Mouse (Mus musculus) CH12.LX (cell line): ENCODE results near the gene Alk. TPM values are rescaled to one million over a fixed set of nuclear protein-coding genes. Genes with fewer than 3 reads are reported as not detected.

ENCODE experiments used
- DNase-seq: peaks from one replicate; pipeline ENCODE4 v3.0.0-alpha.2; 2013; ENCODE audit errors: extremely low read depth
- H3K27ac ChIP-seq: 2 replicates; pipeline ENCODE4 v1.5.1; 2012; ENCODE audit warnings: low read depth, mild to moderate bottlenecking, control low read depth, moderate library complexity; ENCODE audit not compliant: insufficient read depth
- H3K27me3 ChIP-seq: replicated peaks from 2 replicates; pipeline ENCODE3; 2012; ENCODE audit warnings: inconsistent platforms
- H3K36me3 ChIP-seq, 2 experiments: replicated peaks in 1 of 2; 2 replicates each; pipeline versions ENCODE3 to v1.6.1; 2012; ENCODE audit warnings: inconsistent platforms in 1 of 2, low read length in 1 of 2, mild to moderate bottlenecking in 1 of 2, mixed read lengths in 1 of 2, moderate library complexity in 1 of 2; ENCODE audit not compliant: control insufficient read depth in 1 of 2, insufficient read depth in 1 of 2
- H3K4me1 ChIP-seq, 2 experiments: 2 replicates each; pipeline ENCODE4 v1.6.1; 2012; ENCODE audit warnings: inconsistent platforms in 1 of 2, moderate library complexity in 1 of 2; ENCODE audit not compliant: insufficient read depth in 2 of 2, control insufficient read depth in 1 of 2
- H3K4me2 ChIP-seq: 2 replicates; pipeline ENCODE4 v1.6.1; 2012; ENCODE audit warnings: low read depth, mild to moderate bottlenecking, control low read depth; ENCODE audit not compliant: poor library complexity, insufficient read depth, severe bottlenecking
- H3K4me3 ChIP-seq, 3 experiments: fragments of 150-350 bp in 1 of 3; sonication (generic) in 1 of 3; replicated peaks in 1 of 3; 2 replicates each; pipeline versions ENCODE3 to v1.5.1; 2011 to 2012; ENCODE audit warnings: low read depth in 2 of 3, low read length in 2 of 3, mild to moderate bottlenecking in 2 of 3, moderate library complexity in 2 of 3, control low read depth in 1 of 3, improper control_type of control experiment in 1 of 3, inconsistent platforms in 1 of 3, mixed read lengths in 1 of 3; ENCODE audit not compliant: poor library complexity in 1 of 3
- H3K79me2 ChIP-seq: replicated peaks from 2 replicates; pipeline ENCODE4 v1.6.1; 2012; ENCODE audit warnings: mild to moderate bottlenecking, moderate library complexity; ENCODE audit not compliant: control insufficient read depth, poor library complexity, insufficient read depth, severe bottlenecking; ENCODE audit errors: extremely low read depth
- H3K9ac ChIP-seq: 2 replicates; pipeline ENCODE4 v1.6.1; 2012; ENCODE audit warnings: low read depth, mild to moderate bottlenecking, control low read depth, moderate library complexity; ENCODE audit not compliant: insufficient read depth
- H3K9me3 ChIP-seq: replicated peaks from 2 replicates; pipeline ENCODE3; 2012; ENCODE audit warnings: low read length, inconsistent platforms, mixed read lengths
- CHD1 ChIP-seq: IDR thresholded peaks from 2 replicates; pipeline ENCODE4 v1.6.1; 2012; ENCODE audit warnings: low read depth, low read length, improper control_type of control experiment, inconsistent platforms
- CHD2 ChIP-seq: IDR thresholded peaks from 2 replicates; pipeline ENCODE4 v1.6.1; 2011; ENCODE audit warnings: low read length, improper control_type of control experiment
- CTCF ChIP-seq, 2 experiments: IDR thresholded peaks in 1 of 2; conservative IDR thresholded peaks in 1 of 2; 2 replicates each; pipeline ENCODE4 v1.5.1; 2011 to 2012; ENCODE audit warnings: low read depth in 2 of 2, low read length in 2 of 2, improper control_type of control experiment in 1 of 2, inconsistent platforms in 1 of 2, mild to moderate bottlenecking in 1 of 2, moderate library complexity in 1 of 2
- E2F4 ChIP-seq: IDR thresholded peaks from 2 replicates; pipeline ENCODE4 v1.6.1; 2011; ENCODE audit warnings: low read depth, low read length, improper control_type of control experiment; ENCODE audit not compliant: insufficient replicate concordance
- EP300 ChIP-seq: IDR thresholded peaks from 2 replicates; pipeline ENCODE4 v1.6.1; 2011; ENCODE audit warnings: low read length, improper control_type of control experiment
- GABPA ChIP-seq: IDR thresholded peaks from 2 replicates; pipeline ENCODE4 v1.6.1; 2012; ENCODE audit warnings: low read depth, low read length, improper control_type of control experiment, inconsistent platforms; ENCODE audit not compliant: insufficient replicate concordance
- IRF4 ChIP-seq: IDR thresholded peaks from 2 replicates; pipeline ENCODE4 v1.6.1; 2014; ENCODE audit warnings: low read depth, mild to moderate bottlenecking, inconsistent platforms, low read length, improper control_type of control experiment
- JUN ChIP-seq: IDR thresholded peaks from 2 replicates; pipeline ENCODE4 v1.6.1; 2011; ENCODE audit warnings: low read depth, mild to moderate bottlenecking, low read length, improper control_type of control experiment, moderate library complexity; ENCODE audit not compliant: insufficient read depth
- JUND ChIP-seq: conservative IDR thresholded peaks from 2 replicates; pipeline ENCODE4 v1.6.1; 2011; ENCODE audit warnings: low read depth, low read length, improper control_type of control experiment
- KAT2A ChIP-seq: IDR thresholded peaks from 2 replicates; pipeline ENCODE4 v1.6.1; 2012; ENCODE audit warnings: low read length, improper control_type of control experiment, inconsistent platforms; ENCODE audit not compliant: insufficient replicate concordance
- MAX ChIP-seq: IDR thresholded peaks from 2 replicates; pipeline ENCODE4 v1.6.1; 2011; ENCODE audit warnings: low read length, improper control_type of control experiment
- MAZ ChIP-seq: IDR thresholded peaks from 2 replicates; pipeline ENCODE4 v1.6.1; 2012; ENCODE audit warnings: low read depth, mild to moderate bottlenecking, inconsistent platforms, low read length, improper control_type of control experiment, moderate library complexity
- MYC ChIP-seq: IDR thresholded peaks from 2 replicates; pipeline ENCODE4 v1.6.1; 2011; ENCODE audit warnings: low read depth, mild to moderate bottlenecking, improper control_type of control experiment, low read length
- NRF1 ChIP-seq: IDR thresholded peaks from 2 replicates; pipeline ENCODE4 v1.6.1; 2014; ENCODE audit warnings: low read depth, mild to moderate bottlenecking, inconsistent platforms, low read length, improper control_type of control experiment, moderate library complexity
- PAX5 ChIP-seq: IDR thresholded peaks from 2 replicates; pipeline ENCODE4 v1.6.1; 2012; ENCODE audit warnings: low read length, inconsistent platforms, mixed read lengths
- RCOR1 ChIP-seq: conservative IDR thresholded peaks from 2 replicates; pipeline ENCODE4 v1.6.1; 2012; ENCODE audit warnings: low read depth, mild to moderate bottlenecking, inconsistent platforms, low read length, improper control_type of control experiment
- SIN3A ChIP-seq: IDR thresholded peaks from 2 replicates; pipeline ENCODE4 v1.6.1; 2012; ENCODE audit warnings: low read length, improper control_type of control experiment, inconsistent platforms
- TCF12 ChIP-seq: IDR thresholded peaks from 2 replicates; pipeline ENCODE4 v1.6.1; 2014; ENCODE audit warnings: low read depth, mild to moderate bottlenecking, inconsistent platforms, low read length, improper control_type of control experiment
- UBTF ChIP-seq: IDR thresholded peaks from 2 replicates; pipeline ENCODE4 v1.6.1; 2012; ENCODE audit warnings: low read depth, mild to moderate bottlenecking, inconsistent platforms, low read length, improper control_type of control experiment, moderate library complexity
- USF2 ChIP-seq: conservative IDR thresholded peaks from 2 replicates; pipeline ENCODE4 v1.6.1; 2011; ENCODE audit warnings: low read depth, low read length, improper control_type of control experiment
- ZC3H11A ChIP-seq: IDR thresholded peaks from 2 replicates; pipeline ENCODE4 v1.6.1; 2012; ENCODE audit warnings: low read depth, mild to moderate bottlenecking, inconsistent platforms, low read length, improper control_type of control experiment
- dilution Hi-C: fragments of 300-500 bp; cut with MboI; formaldehyde crosslinking; loops from 2 replicates; pipeline ENCODE4 v1.14.3; 2020; ENCODE audit warnings: low sequenced_read_pairs; ENCODE audit not compliant: extremely low pct_unique_long_range_greater_than_20kb, extremely low pct_ligation_motif_present
- in situ Hi-C: fragments of 300-500 bp; cut with MboI; formaldehyde crosslinking; loops from 3 replicates; pipeline ENCODE4 v1.14.3; 2019; ENCODE audit warnings: low sequenced_read_pairs, low pct_ligation_motif_present, low pct_unique_long_range_greater_than_20kb, mixed read lengths
- polyA plus RNA-seq: library from polyadenylated mRNA; unstranded; fragments of >175 nt; gene quantifications from 2 replicates; pipeline ENCODE4 v1.2.1, GENCODE M21; 2012; ENCODE audit warnings: low read depth; ENCODE audit not compliant: insufficient read length
- total RNA-seq, 2 experiments: library from RNA; depleted of rRNA; stranded (reverse); fragments of 300-350 nt in 1 of 2; fragments of >200 nt in 1 of 2; gene quantifications; 2 replicates each; pipeline ENCODE4 v1.2.3; 2012 to 2014

The Alk gene
- total and polyA plus RNA-seq, 3 experiments = 0.38 to 0.63 (median 0.44) TPM

DNA sequence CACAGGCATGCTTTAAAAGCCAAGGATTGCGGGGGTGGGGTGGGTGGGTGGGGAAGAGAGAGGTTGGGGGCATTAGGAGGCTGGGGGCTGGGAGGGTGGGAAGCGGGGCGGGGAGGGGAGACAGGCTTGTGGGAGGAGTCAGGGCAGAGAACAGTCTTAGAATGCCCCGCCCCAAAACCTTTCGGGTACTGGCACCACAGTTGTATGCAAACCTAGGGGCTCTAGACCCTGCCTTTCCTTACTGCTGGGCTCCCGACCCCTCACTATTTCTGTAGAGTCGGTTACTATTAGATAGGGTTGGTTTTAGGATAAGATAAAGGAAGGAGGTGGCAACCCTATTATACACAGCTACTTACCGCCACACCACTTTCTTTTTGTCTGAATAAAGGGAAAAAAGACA lies 617.4 kb downstream of the Alk start:
- H3K9ac ChIP-seq = no peak overlapping the region
- no peaks in the 10 kb centered on the region for H3K9me3 ChIP-seq
- no peaks in the 10 kb centered on the region for H3K79me2 ChIP-seq
- TF ChIP-seq JUN (no peak), SIN3A (no peak), JUND (no peak), GABPA (no peak), CHD1 (no peak), E2F4 (no peak), RCOR1 (no peak), CHD2 (no peak), ZC3H11A (no peak), CTCF (conservative IDR thresholded peaks at IDR 0.05 in 1 of 2, IDR thresholded peaks at IDR 0.05 in 1 of 2; ENCODE audit: low read depth in 2 of 2, low read length in 2 of 2) (no peak), MAZ (no peak), TCF12 (no peak), EP300 (no peak), MAX (no peak), USF2 (no peak), NRF1 (no peak), KAT2A (no peak), IRF4 (no peak)
- DNase-seq = no peak
- H3K4me1 ChIP-seq = peaks cover under 1 to 1% of the 10 kb centered on the region in 2 experiments; a peak in 3 of 4 replicates
- H3K36me3 ChIP-seq = no peaks in the 10 kb centered on the region
- dilution Hi-C loops (no loop called here), in situ Hi-C loops (no loop called here)
- H3K27me3 ChIP-seq = no peaks in the 10 kb centered on the region
- H3K4me2 ChIP-seq = no peak overlapping the region
- no peak overlapping the region for H3K27ac ChIP-seq
- no peak overlapping the region for H3K4me3 ChIP-seq

DNA sequence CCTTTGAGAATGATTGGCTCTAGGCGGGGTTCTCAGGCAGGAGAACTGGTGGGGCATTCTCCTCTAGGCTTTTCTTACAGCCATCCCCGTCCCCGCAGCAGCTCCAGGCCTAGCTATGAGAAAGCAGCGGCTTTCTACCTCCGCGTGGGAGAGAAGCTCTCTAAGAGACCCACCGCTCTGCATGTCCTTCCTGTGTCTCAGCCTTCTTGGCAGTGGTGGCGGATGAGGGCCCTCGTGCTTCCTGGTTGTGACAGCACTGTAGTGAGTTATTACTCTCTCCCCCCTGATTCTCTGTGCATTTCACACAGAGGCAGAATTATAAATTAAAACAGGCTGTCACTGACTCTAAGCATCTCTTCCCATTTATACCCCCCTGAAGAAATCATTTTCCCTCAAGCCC lies 618.0 kb downstream of the Alk start:
- no peaks in the 10 kb centered on the region for H3K36me3 ChIP-seq
- TF ChIP-seq MYC (no peak), UBTF (no peak), PAX5 (no peak), JUND (no peak)
- H3K4me2 ChIP-seq = no peak overlapping the region
- H3K79me2 ChIP-seq = no peaks in the 10 kb centered on the region
- H3K4me3 ChIP-seq = no peak overlapping the region
- in situ Hi-C loops (no loop called here), dilution Hi-C loops (no loop called here)
- peaks cover 4 to 7% of the 10 kb centered on the region in 2 experiments; a peak in 3 of 4 replicates for H3K4me1 ChIP-seq
- DNase-seq = no peak
- H3K27me3 ChIP-seq = no peaks in the 10 kb centered on the region
- no peak overlapping the region for H3K9ac ChIP-seq
- H3K9me3 ChIP-seq = no peaks in the 10 kb centered on the region
- no peak overlapping the region for H3K27ac ChIP-seq
